ENCODE assay signal across 8 mouse cellular contexts in the genomic region with DNA sequence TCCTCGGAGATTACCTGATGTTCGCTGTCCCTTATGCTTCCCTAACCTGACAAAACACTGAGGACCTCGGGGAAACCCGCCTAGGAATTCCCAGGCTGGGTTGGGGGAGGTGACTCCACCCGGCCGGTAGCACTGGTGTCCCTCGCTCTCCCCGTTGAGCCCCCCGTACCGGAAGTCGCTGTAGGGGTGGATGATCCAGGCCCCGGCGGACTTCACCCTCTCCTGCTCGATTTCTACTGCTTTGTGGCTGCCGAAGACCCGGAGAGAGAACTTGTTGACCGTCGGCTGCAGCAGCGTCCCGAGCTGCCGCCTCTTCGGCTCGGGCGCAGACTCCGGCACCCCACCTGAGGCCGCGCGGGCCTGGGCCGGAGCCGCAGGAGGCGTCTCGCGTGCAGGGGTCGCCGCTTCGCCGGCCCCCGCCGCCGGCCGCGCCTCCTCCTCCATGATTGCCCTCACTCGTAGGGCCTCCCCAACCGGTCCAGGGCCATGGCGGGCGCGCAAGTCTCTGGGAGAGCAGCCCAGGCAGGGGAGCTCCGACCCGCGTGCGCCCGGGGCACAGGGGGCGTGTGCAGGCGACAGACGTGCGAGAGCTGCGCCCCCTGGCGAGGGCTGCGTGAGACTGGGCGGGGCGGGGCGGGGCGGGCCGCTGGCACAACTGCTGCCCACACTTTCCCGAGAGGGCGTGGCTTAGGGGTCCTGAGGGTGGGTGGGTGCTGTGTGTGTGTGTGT. TPM values are rescaled to one million over a fixed set of nuclear protein-coding genes. Genes with fewer than 3 reads are reported as not detected.
DNase-seq lines count a peak whose midpoint lies in the region; ATAC-seq lines count a peak whose summit lies in the region.

A gene (minus strand): TSS at position 581 of the 729 bp plus-strand sequence.

- peak; percentile 63 for ATAC-seq in kidney, embryonic 15.5 days (replicated peaks; ENCODE audit: low FRiP score)
- ATAC-seq in liver, embryonic 16.5 days (ENCODE audit: low read depth): no peak; the same call in 1 of the 2 replicates
- peak; percentile 88 for ATAC-seq in neural tube, embryonic 13.5 days (ENCODE audit: low read depth)

- peak within 1 kb of the TSS; percentile 63 for H3K4me3 ChIP-seq in kidney, embryonic 15.5 days (replicated peaks)
- H3K4me3 ChIP-seq in liver, embryonic 16.5 days (ENCODE audit: low read depth, low read length): peak within 1 kb of the TSS; percentile 66
- peak within 1 kb of the TSS; percentile 84 for H3K4me3 ChIP-seq in neural tube, embryonic 13.5 days

- H3K36me3 ChIP-seq in kidney, embryonic 15.5 days: no peaks in the 10 kb centered on the region
- H3K36me3 ChIP-seq in liver, embryonic 16.5 days (ENCODE audit: control insufficient read depth, insufficient read depth): no peaks in the 10 kb centered on the region
- H3K36me3 ChIP-seq in neural tube, embryonic 13.5 days: no peaks in the 10 kb centered on the region

- H3K9me3 ChIP-seq in kidney, embryonic 15.5 days (replicated peaks): no peaks in the 10 kb centered on the region
- no peaks in the 10 kb centered on the region for H3K9me3 ChIP-seq in liver, embryonic 16.5 days (replicated peaks; ENCODE audit: control insufficient read depth, low read length)
- no peaks in the 10 kb centered on the region for H3K9me3 ChIP-seq in neural tube, embryonic 13.5 days

- WGBS in kidney, embryonic 15.5 days: under 1% methylated on average over 66 of the region's 66 CpGs
- under 1% methylated on average over 64 of the region's 66 CpGs for WGBS in liver, embryonic 16.5 days (ENCODE audit: insufficient replicate concordance)
- WGBS in neural tube, embryonic 13.5 days: under 1% methylated on average over 64 of the region's 66 CpGs

- H3K4me1 ChIP-seq in kidney, embryonic 15.5 days: peaks cover 25% of the 10 kb centered on the region
- H3K4me1 ChIP-seq in liver, embryonic 16.5 days (ENCODE audit: control insufficient read depth, low read depth, low read length): peaks cover 18% of the 10 kb centered on the region
- peaks cover 35% of the 10 kb centered on the region for H3K4me1 ChIP-seq in neural tube, embryonic 13.5 days (replicated peaks)

- peaks cover 17% of the 10 kb centered on the region for H3K27me3 ChIP-seq in kidney, embryonic 15.5 days
- H3K27me3 ChIP-seq in liver, embryonic 16.5 days (ENCODE audit: control insufficient read depth, insufficient read depth, low read depth, low read length): peaks cover 25% of the 10 kb centered on the region
- no peaks in the 10 kb centered on the region for H3K27me3 ChIP-seq in neural tube, embryonic 13.5 days

- H3K4me2 ChIP-seq in kidney, embryonic 15.5 days: peak within 1 kb of the TSS; percentile 100
- peak within 1 kb of the TSS; percentile 99 for H3K4me2 ChIP-seq in liver, embryonic 16.5 days (ENCODE audit: low read depth, low read length)
- H3K4me2 ChIP-seq in neural tube, embryonic 13.5 days: peak within 1 kb of the TSS; percentile 93

- peak; percentile 47 for DNase-seq in urinary bladder, postnatal 25 days (ENCODE audit: low spot score)
- DNase-seq in urinary bladder, adult 18-20 months (ENCODE audit: low spot score in 2 of 2): no peak
- peak; percentile 89 for DNase-seq in cerebellum, postnatal 10 days
- DNase-seq in gastrocnemius, postnatal 25 days: peak; percentile 44
- DNase-seq in thymus, postnatal 0 days (ENCODE audit: low spot score): peak; percentile 89

- H3K9ac ChIP-seq in kidney, embryonic 15.5 days: peak within 1 kb of the TSS; percentile 46
- H3K9ac ChIP-seq in liver, embryonic 16.5 days (ENCODE audit: low read depth, low read length): peak within 1 kb of the TSS; percentile 53
- peak within 1 kb of the TSS; percentile 84 for H3K9ac ChIP-seq in neural tube, embryonic 13.5 days

- no peak within 1 kb of the TSS for H3K27ac ChIP-seq in kidney, embryonic 15.5 days
- H3K27ac ChIP-seq in liver, embryonic 16.5 days (ENCODE audit: low read length): no peak within 1 kb of the TSS
- H3K27ac ChIP-seq in neural tube, embryonic 13.5 days (replicated peaks): peak within 1 kb of the TSS; percentile 67; the same call in 1 of the 2 replicates

RNA-seq across cellular contexts. Expression of the gene that starts here (rescaled TPM):
- total RNA-seq in gastrocnemius, postnatal 25 days (2021): under 1 TPM in 1 of 2 experiments, not detected in 1; 0.43 TPM
- polyA plus RNA-seq in kidney, embryonic 15.5 days (2015; fragmentation: Nextera tagmentation; extraction: Ambion mirVana): 1.6 and 3.1 TPM in 2 replicates
- 0.29 and 0.32 TPM in 2 replicates for polyA plus RNA-seq in liver, embryonic 16.5 days (2015; fragmentation: Nextera tagmentation; extraction: Ambion mirVana)
- 34.6 and 35.6 TPM in 2 replicates for polyA plus RNA-seq in neural tube, embryonic 13.5 days (2015; fragmentation: Nextera tagmentation; extraction: Ambion mirVana)
- 1.4 and 1.9 TPM in 2 replicates for polyA plus RNA-seq in thymus, postnatal 0 days (2015; fragmentation: Nextera tagmentation; extraction: Ambion mirVana)

Comparison
In these comparisons a context has a peak if more than half of its experiments do, and no peak if none do; other contexts are left out.
1. DNase-seq: peak in urinary bladder, postnatal 25 days (single experiment), cerebellum, postnatal 10 days (2 of 2) and thymus, postnatal 0 days (single experiment); none in urinary bladder, adult 18-20 months (0 of 2).
2. Peak in DNase-seq in gastrocnemius, postnatal 25 days; RNA of the gene not detected or under 1 TPM.
3. Peak in every context shown above with its lines, with median percentiles within 50 percentile points of each other: H3K4me2 ChIP-seq, H3K4me3 ChIP-seq and H3K9ac ChIP-seq.